Mouse (Mus musculus) ES-E14 (cell line): ENCODE measurements around the gene Ogg1.

ENCODE experiments used
- CHD2 ChIP-seq: IDR thresholded peaks from 2 replicates; pipeline ENCODE4 v1.6.1; 2014; ENCODE audit warnings: mild to moderate bottlenecking, low read depth, low read length, inconsistent platforms
- HCFC1 ChIP-seq: IDR thresholded peaks from 2 replicates; pipeline ENCODE4 v1.6.1; 2012; ENCODE audit warnings: low read length, inconsistent platforms, borderline replicate concordance; ENCODE audit not compliant: insufficient read depth
- MAFK ChIP-seq: IDR thresholded peaks from 2 replicates; pipeline ENCODE4 v1.6.1; 2014; ENCODE audit warnings: mild to moderate bottlenecking, low read depth, low read length, inconsistent platforms; ENCODE audit not compliant: insufficient read depth
- ZC3H11A ChIP-seq: IDR thresholded peaks from 2 replicates; pipeline ENCODE4 v1.6.1; 2012; ENCODE audit warnings: low read depth, mild to moderate bottlenecking, inconsistent platforms, low read length, borderline replicate concordance
- ZNF384 ChIP-seq: IDR thresholded peaks from 2 replicates; pipeline ENCODE4 v1.6.1; 2012; ENCODE audit warnings: low read depth, low read length, inconsistent platforms

DNA sequence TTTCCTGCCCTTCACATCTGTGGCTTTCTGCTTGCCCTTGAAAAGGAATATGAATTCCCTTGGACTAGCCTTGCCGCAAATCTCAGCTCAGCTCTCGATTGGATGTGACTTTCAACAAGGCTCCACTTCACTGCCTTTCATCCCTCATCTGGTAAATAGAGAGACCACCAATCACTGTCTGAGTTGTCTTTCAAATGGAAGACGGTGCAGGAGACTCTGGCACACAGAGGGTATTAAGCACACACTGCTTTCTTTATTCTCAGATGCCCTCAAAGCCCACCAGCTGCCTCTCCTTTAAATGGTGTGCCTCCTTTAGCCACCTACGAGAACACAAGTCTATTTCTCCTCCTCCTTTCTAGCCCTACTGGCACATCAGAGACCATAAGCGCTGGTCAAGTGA, 41.8 kb downstream of the Ogg1 start:
- TF ChIP-seq ZC3H11A (no peak), HCFC1 (no peak), CHD2 (no peak), ZNF384 (no peak), MAFK (no peak)
